Mouse (Mus musculus): ENCODE results near the gene Lrrc75b.

Lrrc75b gene

GRCm38 (mm10) chr10:75559676-75560548, at the start of gene Lrrc75b:
TSS of gene Lrrc75b (minus strand) at chr10:75560330.
- DNase-seq: peak; percentile 73 to 82

GRCm38 (mm10) chr10:75608975-75609374, 48.8 kb upstream of the Lrrc75b start:
- DNase-seq: no peak

GRCm38 (mm10) chr10:75607253-75607652, 47.1 kb upstream of the Lrrc75b start:
- no peak for DNase-seq

GRCm38 (mm10) chr10:75605162-75605846, 45.2 kb upstream of the Lrrc75b start:
- peak in 1 of 2 experiments; percentile 14 for DNase-seq

GRCm38 (mm10) chr10:75600189-75600730, 40.1 kb upstream of the Lrrc75b start:
- no peak for DNase-seq

- DNase-seq: peak; percentile 46 to 60
These were observed 35.9 kb upstream of the Lrrc75b start for GRCm38 (mm10) chr10:75595981-75596380.

- no peak for DNase-seq
These were observed 32.5 kb upstream of the Lrrc75b start for GRCm38 (mm10) chr10:75592585-75592984.

- no peak for DNase-seq
These were observed 31.2 kb upstream of the Lrrc75b start for GRCm38 (mm10) chr10:75591211-75591894.

GRCm38 (mm10) chr10:75589651-75590050, 29.5 kb upstream of the Lrrc75b start:
- DNase-seq: no peak

- no peak for DNase-seq
These were observed 29.0 kb upstream of the Lrrc75b start, which contains the start of gene Ggt5 for GRCm38 (mm10) chr10:75589129-75589528. TSS of gene Ggt5 (plus strand) at chr10:75589340.

- DNase-seq: no peak
These were observed 28.2 kb upstream of the Lrrc75b start for GRCm38 (mm10) chr10:75588336-75588735.

- no peak for DNase-seq
These were observed 27.7 kb upstream of the Lrrc75b start for GRCm38 (mm10) chr10:75587781-75588180.

GRCm38 (mm10) chr10:75586553-75586879, 26.4 kb upstream of the Lrrc75b start:
- DNase-seq: no peak

- DNase-seq: peak; percentile 88 to 94
These were observed 25.9 kb upstream of the Lrrc75b start for GRCm38 (mm10) chr10:75585876-75586552.

GRCm38 (mm10) chr10:75579129-75579528, 19.0 kb upstream of the Lrrc75b start:
- DNase-seq: no peak

- DNase-seq: no peak
These were observed 13.8 kb upstream of the Lrrc75b start for GRCm38 (mm10) chr10:75573965-75574364.

- no peak for DNase-seq
These were observed 13.1 kb upstream of the Lrrc75b start for GRCm38 (mm10) chr10:75573181-75573580.

- DNase-seq: no peak
These were observed 11.8 kb upstream of the Lrrc75b start for GRCm38 (mm10) chr10:75571937-75572336.

GRCm38 (mm10) chr10:75570981-75571657, 11.0 kb upstream of the Lrrc75b start:
- DNase-seq: no peak

- DNase-seq: no peak
These were observed 8.7 kb upstream of the Lrrc75b start for GRCm38 (mm10) chr10:75568851-75569250.

- DNase-seq: no peak
These were observed 8.3 kb upstream of the Lrrc75b start for GRCm38 (mm10) chr10:75568441-75568840.

GRCm38 (mm10) chr10:75568029-75568428, 7.9 kb upstream of the Lrrc75b start:
- no peak for DNase-seq
